Mouse (Mus musculus): ENCODE measurements around the gene Acat3. TPM values are rescaled to one million over a fixed set of nuclear protein-coding genes. Genes with fewer than 3 reads are reported as not detected.

Acat3 gene
- polyA plus RNA-seq, 1 experiment from 2014 or later, result 1.2 TPM

DNA sequence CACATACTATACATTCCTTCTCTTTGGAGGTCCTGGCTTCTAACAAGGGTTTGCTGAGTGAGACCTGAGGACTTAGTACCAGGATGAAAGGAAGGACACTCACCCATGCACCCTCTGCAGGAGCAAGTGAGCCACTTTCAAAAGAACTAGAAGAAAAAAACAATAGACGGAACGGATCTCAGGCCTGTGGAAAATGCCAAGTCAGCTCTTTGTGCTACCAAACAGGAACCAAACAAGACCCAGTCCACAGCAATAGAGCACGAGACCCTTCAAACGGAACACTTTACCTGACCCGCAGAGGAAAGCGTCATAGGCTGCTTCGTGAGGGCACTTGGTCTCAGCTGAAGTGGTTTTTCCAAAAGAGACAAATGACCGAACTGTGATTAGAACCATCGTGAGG, 48.4 kb downstream of the Acat3 start:
- Histone ChIP-seq H3K9me3 (replicated peaks; ENCODE audit: control insufficient read depth, low read length) (no peaks in the 10 kb centered on the region), H3K36me3 (ENCODE audit: control insufficient read depth, insufficient read depth, low read length) (no peaks in the 10 kb centered on the region), H3K27ac (ENCODE audit: low read length) (no peak overlapping the region), H3K27me3 (ENCODE audit: control insufficient read depth, insufficient read depth, low read length) (no peaks in the 10 kb centered on the region), H3K9ac (ENCODE audit: low read length) (no peak overlapping the region), H3K4me1 (ENCODE audit: control insufficient read depth, insufficient read depth, low read length) (no peaks in the 10 kb centered on the region), H3K4me3 (replicated peaks; ENCODE audit: low read length) (no peak overlapping the region), H3K4me2 (ENCODE audit: low read depth, low read length) (no peak overlapping the region)
- 91% methylated on average over 9 of the region's 9 CpGs for WGBS
- no peak for ATAC-seq (ENCODE audit: insufficient read depth, low FRiP score)

DNA sequence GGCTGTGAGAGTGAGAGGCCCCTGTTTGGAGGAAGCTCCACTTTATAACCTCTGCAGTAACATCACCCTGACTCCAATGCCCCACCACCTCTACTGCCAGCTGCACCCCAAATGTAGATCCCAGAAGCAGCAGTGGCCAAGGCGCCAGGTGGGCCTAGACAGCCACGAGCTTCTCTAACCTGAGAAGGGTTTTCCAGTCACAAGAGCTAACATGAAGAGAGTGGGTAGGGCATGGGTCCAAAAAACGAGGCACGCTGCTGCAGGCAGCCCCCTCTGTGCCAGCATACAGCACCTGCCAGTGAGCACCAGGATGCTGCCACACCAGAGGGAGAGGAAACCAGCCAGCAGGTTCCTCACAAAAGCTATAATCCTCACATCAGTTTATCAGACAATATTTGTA, 49.3 kb downstream of the Acat3 start:
- Histone ChIP-seq H3K4me2 (ENCODE audit: low read depth, low read length) (no peak overlapping the region), H3K9ac (ENCODE audit: low read length) (no peak overlapping the region), H3K27ac (ENCODE audit: low read length) (no peak overlapping the region), H3K4me1 (ENCODE audit: control insufficient read depth, insufficient read depth, low read length) (peaks cover 7% of the 10 kb centered on the region; the same call in 1 of the 2 replicates), H3K9me3 (replicated peaks; ENCODE audit: control insufficient read depth, low read length) (no peaks in the 10 kb centered on the region), H3K27me3 (ENCODE audit: control insufficient read depth, insufficient read depth, low read length) (no peaks in the 10 kb centered on the region), H3K4me3 (replicated peaks; ENCODE audit: low read length) (no peak overlapping the region), H3K36me3 (ENCODE audit: control insufficient read depth, insufficient read depth, low read length) (no peaks in the 10 kb centered on the region)
- 79% methylated on average over 4 of the region's 4 CpGs for WGBS
- no peak for ATAC-seq (ENCODE audit: insufficient read depth, low FRiP score)

DNA sequence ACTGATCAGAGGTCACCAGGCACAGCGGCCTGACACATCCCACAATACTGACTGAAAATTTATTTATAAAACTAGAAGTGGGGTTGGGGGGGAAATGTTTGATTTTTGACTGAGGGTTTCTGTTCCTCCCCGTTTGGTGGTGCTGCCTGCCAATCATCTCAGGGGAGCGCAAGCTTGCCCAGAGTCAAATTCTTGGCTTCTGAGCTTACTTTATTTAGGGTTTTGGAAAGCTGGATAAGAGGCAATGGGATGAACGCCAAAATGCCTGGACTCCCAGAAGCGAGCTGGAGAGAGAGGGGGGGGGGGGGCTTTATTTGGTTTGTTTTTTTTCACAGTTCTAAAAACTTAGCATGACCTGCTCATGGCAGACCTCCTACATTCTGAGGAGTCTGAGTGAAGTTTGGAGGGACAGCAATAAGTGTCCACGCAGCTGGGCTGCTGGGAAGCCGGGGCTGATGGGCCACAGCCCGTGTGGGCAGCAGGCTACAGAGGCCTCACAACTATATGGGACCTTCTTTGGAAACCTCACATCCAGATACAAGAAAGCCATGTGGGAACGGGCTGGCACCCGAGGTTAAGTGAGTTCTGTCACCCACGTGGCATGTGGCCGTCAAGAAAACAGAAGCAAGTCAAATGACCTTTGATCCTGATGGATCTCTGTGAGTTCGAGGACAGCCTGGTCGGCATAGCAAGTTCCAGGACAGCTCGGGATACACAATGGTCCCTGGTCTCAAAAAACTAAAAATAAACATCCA, 53.2 kb downstream of the Acat3 start:
- H3K4me2 ChIP-seq (ENCODE audit: low read depth, low read length), result no peak overlapping the region
- 57% methylated on average over 15 of the region's 15 CpGs for WGBS
- H3K36me3 ChIP-seq (ENCODE audit: control insufficient read depth, insufficient read depth, low read length), result no peaks in the 10 kb centered on the region
- H3K9ac ChIP-seq (ENCODE audit: low read length), result no peak overlapping the region
- H3K9me3 ChIP-seq (replicated peaks; ENCODE audit: control insufficient read depth, low read length), result no peaks in the 10 kb centered on the region
- H3K27me3 ChIP-seq (ENCODE audit: control insufficient read depth, insufficient read depth, low read length), result no peaks in the 10 kb centered on the region
- peaks cover 7% of the 10 kb centered on the region; the same call in 1 of the 2 replicates for H3K4me1 ChIP-seq (ENCODE audit: control insufficient read depth, insufficient read depth, low read length)
- H3K4me3 ChIP-seq (replicated peaks; ENCODE audit: low read length), result no peak overlapping the region
- H3K27ac ChIP-seq (ENCODE audit: low read length), result peak overlapping the region; percentile 8; the same call in 1 of the 2 replicates
- no peak; the same call in 1 of the 2 replicates for ATAC-seq (ENCODE audit: insufficient read depth, low FRiP score)

DNA sequence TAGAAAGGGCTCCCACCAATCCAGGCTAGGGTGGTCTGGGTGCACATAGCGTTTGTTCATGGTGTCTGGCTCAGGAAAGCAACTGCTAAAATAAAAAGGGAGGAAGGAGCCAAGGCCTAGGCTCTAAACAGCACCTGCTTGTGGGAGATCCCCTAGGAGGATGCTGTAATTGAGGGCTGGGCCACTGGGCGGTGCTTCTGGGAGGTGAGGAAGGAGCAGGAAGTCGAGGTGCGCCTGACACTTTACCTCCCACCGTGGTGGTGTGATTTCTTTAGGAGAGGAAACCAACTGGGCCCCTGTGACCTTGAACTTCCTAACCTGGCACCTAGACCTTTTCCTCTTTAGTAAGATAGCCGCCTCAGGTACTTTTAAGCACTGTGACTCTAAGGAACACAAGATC, 53.8 kb downstream of the Acat3 start:
- Histone ChIP-seq H3K9ac (ENCODE audit: low read length) (no peak overlapping the region), H3K27ac (ENCODE audit: low read length) (no peak overlapping the region), H3K36me3 (ENCODE audit: control insufficient read depth, insufficient read depth, low read length) (no peaks in the 10 kb centered on the region), H3K4me2 (ENCODE audit: low read depth, low read length) (no peak overlapping the region), H3K9me3 (replicated peaks; ENCODE audit: control insufficient read depth, low read length) (no peaks in the 10 kb centered on the region), H3K27me3 (ENCODE audit: control insufficient read depth, insufficient read depth, low read length) (no peaks in the 10 kb centered on the region), H3K4me1 (ENCODE audit: control insufficient read depth, insufficient read depth, low read length) (peaks cover 7% of the 10 kb centered on the region; the same call in 1 of the 2 replicates), H3K4me3 (replicated peaks; ENCODE audit: low read length) (no peak overlapping the region)
- no peak for ATAC-seq (ENCODE audit: insufficient read depth, low FRiP score)
- 39% methylated on average over 6 of the region's 6 CpGs for WGBS

DNA sequence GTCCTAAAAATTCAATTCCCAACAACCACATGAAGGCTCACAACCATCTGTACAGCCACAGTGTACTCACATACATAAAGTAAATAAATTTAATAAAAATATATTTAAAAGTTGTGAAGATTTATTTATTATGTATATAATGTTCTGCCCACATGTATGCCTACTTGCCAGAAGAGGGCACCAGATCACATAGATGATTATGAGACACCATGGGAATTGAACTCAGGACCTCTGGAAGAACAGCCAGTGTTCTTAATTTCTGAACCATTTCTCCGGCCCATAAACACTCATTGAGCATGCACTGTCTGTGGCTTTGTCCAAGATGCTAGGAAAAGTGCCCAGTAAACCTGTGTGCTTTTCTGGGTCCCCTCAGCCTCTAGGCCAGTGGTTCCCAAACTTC, 59.2 kb downstream of the Acat3 start:
- H3K27me3 ChIP-seq (ENCODE audit: control insufficient read depth, insufficient read depth, low read length), result no peaks in the 10 kb centered on the region
- no peaks in the 10 kb centered on the region for H3K9me3 ChIP-seq (replicated peaks; ENCODE audit: control insufficient read depth, low read length)
- H3K36me3 ChIP-seq (ENCODE audit: control insufficient read depth, insufficient read depth, low read length), result no peaks in the 10 kb centered on the region
- H3K4me1 ChIP-seq (ENCODE audit: control insufficient read depth, insufficient read depth, low read length), result no peaks in the 10 kb centered on the region
- H3K9ac ChIP-seq (ENCODE audit: low read length), result no peak overlapping the region
- H3K4me2 ChIP-seq (ENCODE audit: low read depth, low read length), result no peak overlapping the region
- no peak overlapping the region for H3K4me3 ChIP-seq (replicated peaks; ENCODE audit: low read length)
- ATAC-seq (ENCODE audit: insufficient read depth, low FRiP score), result no peak
- no peak overlapping the region for H3K27ac ChIP-seq (ENCODE audit: low read length)
- 77% methylated on average over 1 of the region's 1 CpGs for WGBS

DNA sequence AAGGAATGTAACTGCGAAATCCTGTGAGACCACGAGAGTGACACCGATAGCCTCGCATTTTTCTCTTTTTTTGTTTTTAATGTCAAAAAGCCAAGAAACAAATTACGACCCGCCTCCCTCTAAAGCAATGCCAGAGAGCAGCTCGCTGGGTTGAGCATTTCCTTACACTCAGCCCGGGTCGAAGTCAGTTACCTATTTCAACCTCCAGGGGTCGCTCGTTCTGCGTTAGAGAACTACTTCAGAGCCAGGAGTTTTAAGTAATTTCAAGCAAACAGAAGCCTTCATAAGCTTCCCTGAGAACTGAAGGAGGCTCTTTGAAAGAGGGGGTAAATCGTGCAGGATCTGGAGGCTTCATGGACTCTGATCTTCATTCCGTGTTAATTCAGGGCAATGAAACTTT, 60.2 kb downstream of the Acat3 start:
- H3K36me3 ChIP-seq (ENCODE audit: control insufficient read depth, insufficient read depth, low read length), result no peaks in the 10 kb centered on the region
- ATAC-seq (ENCODE audit: insufficient read depth, low FRiP score), result peak; percentile 69; the same call in 1 of the 2 replicates
- H3K27ac ChIP-seq (ENCODE audit: low read length), result no peak overlapping the region
- H3K9ac ChIP-seq (ENCODE audit: low read length), result 0 out of 2 replicates have a peak overlapping the region, but pooled peaks have one; percentile 53
- no peaks in the 10 kb centered on the region for H3K9me3 ChIP-seq (replicated peaks; ENCODE audit: control insufficient read depth, low read length)
- peak overlapping the region; percentile 27 for H3K4me3 ChIP-seq (replicated peaks; ENCODE audit: low read length)
- H3K27me3 ChIP-seq (ENCODE audit: control insufficient read depth, insufficient read depth, low read length), result no peaks in the 10 kb centered on the region
- H3K4me2 ChIP-seq (ENCODE audit: low read depth, low read length), result peak overlapping the region; percentile 53
- WGBS, result 2% methylated on average over 14 of the region's 14 CpGs
- no peaks in the 10 kb centered on the region for H3K4me1 ChIP-seq (ENCODE audit: control insufficient read depth, insufficient read depth, low read length)

DNA sequence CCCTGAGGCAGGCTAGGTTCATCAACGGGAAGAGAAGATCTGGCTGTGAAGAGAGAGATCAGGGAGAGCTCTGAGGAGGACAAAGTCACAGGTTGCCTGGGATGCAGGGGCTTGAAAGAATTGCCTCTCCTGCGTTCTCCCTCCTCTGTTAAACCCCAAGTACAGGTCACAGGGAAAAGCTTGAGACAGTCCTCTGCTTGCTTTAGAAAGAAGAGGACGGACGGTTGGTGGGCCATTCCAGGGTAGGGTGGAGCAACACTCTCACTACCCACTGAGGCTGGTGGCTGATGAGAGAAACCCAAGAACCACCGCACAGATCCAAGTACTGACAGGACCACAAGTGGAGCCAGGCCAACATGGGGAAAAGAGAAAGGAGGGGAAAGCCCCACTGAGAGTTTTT, 64.7 kb downstream of the Acat3 start, which contains the start of gene Mrgprh:
Gene Mrgprh (plus strand): TSS at position 301 of the 400 bp plus-strand sequence.
- Histone ChIP-seq H3K36me3 (ENCODE audit: control insufficient read depth, insufficient read depth, low read length) (no peaks in the 10 kb centered on the region), H3K4me1 (ENCODE audit: control insufficient read depth, insufficient read depth, low read length) (no peaks in the 10 kb centered on the region), H3K27ac (ENCODE audit: low read length) (no peak within 1 kb of the TSS), H3K27me3 (ENCODE audit: control insufficient read depth, insufficient read depth, low read length) (no peaks in the 10 kb centered on the region), H3K4me3 (replicated peaks; ENCODE audit: low read length) (no peak within 1 kb of the TSS), H3K9me3 (replicated peaks; ENCODE audit: control insufficient read depth, low read length) (no peaks in the 10 kb centered on the region), H3K9ac (ENCODE audit: low read length) (no peak within 1 kb of the TSS), H3K4me2 (ENCODE audit: low read depth, low read length) (no peak within 1 kb of the TSS)
- no peak for ATAC-seq (ENCODE audit: insufficient read depth, low FRiP score)
- WGBS, result 70% methylated on average over 5 of the region's 5 CpGs

Other genes with a start within 250 kb of the Acat3 start
- 38.6 and 39.3 TPM in 2 replicates for gene Igf2r, start 170.9 kb downstream of the Acat3 start, polyA plus RNA-seq (2015; fragmentation: Nextera tagmentation; extraction: Ambion mirVana)
- gene Mas1, start 72.5 kb downstream of the Acat3 start, polyA plus RNA-seq (2015; fragmentation: Nextera tagmentation; extraction: Ambion mirVana), result 0.84 and 0.89 TPM in 2 replicates
- gene Mrgprh, start 64.6 kb downstream of the Acat3 start, polyA plus RNA-seq (2015; fragmentation: Nextera tagmentation; extraction: Ambion mirVana), result 0.09 TPM in 1 of 2 replicates, not detected in the other
- 0.42 and 1.1 TPM in 2 replicates for gene Pnldc1, start 30.4 kb downstream of the Acat3 start, polyA plus RNA-seq (2015; fragmentation: Nextera tagmentation; extraction: Ambion mirVana)
- 347 and 392 TPM in 2 replicates for gene Tcp1, start 24.9 kb downstream of the Acat3 start, polyA plus RNA-seq (2015; fragmentation: Nextera tagmentation; extraction: Ambion mirVana)
- gene Mrpl18, start 24.3 kb downstream of the Acat3 start, polyA plus RNA-seq (2015; fragmentation: Nextera tagmentation; extraction: Ambion mirVana), result 120 and 141 TPM in 2 replicates
- 137 TPM in 2 replicates for gene Acat2, start 20.1 kb upstream of the Acat3 start, polyA plus RNA-seq (2015; fragmentation: Nextera tagmentation; extraction: Ambion mirVana)
- gene Wtap, start 53.6 kb upstream of the Acat3 start, polyA plus RNA-seq (2015; fragmentation: Nextera tagmentation; extraction: Ambion mirVana), result 101 and 105 TPM in 2 replicates
- 125 and 130 TPM in 2 replicates for gene Sod2, start 66.2 kb upstream of the Acat3 start, polyA plus RNA-seq (2015; fragmentation: Nextera tagmentation; extraction: Ambion mirVana)
- not detected in 2 replicates for gene Gpr31b, start 111.7 kb upstream of the Acat3 start, polyA plus RNA-seq (2015; fragmentation: Nextera tagmentation; extraction: Ambion mirVana)
- 0.15 TPM in 1 of 2 replicates, not detected in the other for gene Tcp10b, start 120.5 kb upstream of the Acat3 start, polyA plus RNA-seq (2015; fragmentation: Nextera tagmentation; extraction: Ambion mirVana)
- gene Unc93a, start 191.2 kb upstream of the Acat3 start, polyA plus RNA-seq (2015; fragmentation: Nextera tagmentation; extraction: Ambion mirVana), result not detected in 2 replicates